Mouse (Mus musculus) limb, embryonic 13.5 days (tissue): ENCODE results near the gene Tigd3. TPM values are rescaled to one million over a fixed set of nuclear protein-coding genes. Genes with fewer than 3 reads are reported as not detected.
A peak's percentile ranks its signal among the peaks of the same experiment; 100 is the strongest.

Experiments
- ATAC-seq: fragments of 200-750 bp; cut with Nextera tagmentation; 2 replicates; pipeline ENCODE4 v1.8.0; 2017; ENCODE audit warnings: low read depth, moderate number of reproducible peaks, moderate TSS enrichment; ENCODE audit not compliant: low FRiP score
- H3K27ac ChIP-seq: fragments of 300-500 bp; sonication (generic); 2 replicates; pipeline ENCODE4 v1.5.1; 2015; ENCODE audit warnings: inconsistent platforms, mild to moderate bottlenecking, moderate library complexity
- H3K27me3 ChIP-seq: fragments of 300-500 bp; sonication (generic); 2 replicates; pipeline ENCODE4 v1.6.1; 2015; ENCODE audit warnings: mild to moderate bottlenecking, inconsistent platforms
- H3K36me3 ChIP-seq: fragments of 300-500 bp; sonication (generic); 2 replicates; pipeline ENCODE4 v1.6.1; 2015; ENCODE audit warnings: inconsistent platforms, mild to moderate bottlenecking, moderate library complexity
- H3K4me1 ChIP-seq: fragments of 300-500 bp; sonication (generic); 2 replicates; pipeline ENCODE4 v1.6.1; 2015; ENCODE audit warnings: inconsistent platforms
- H3K4me2 ChIP-seq: fragments of 300-500 bp; sonication (generic); replicated peaks from 2 replicates; pipeline ENCODE4 v1.6.1; 2015; ENCODE audit warnings: inconsistent platforms, mild to moderate bottlenecking, moderate library complexity
- H3K4me3 ChIP-seq: fragments of 300-500 bp; sonication (generic); 2 replicates; pipeline ENCODE4 v1.5.1; 2015; ENCODE audit warnings: moderate library complexity, mild to moderate bottlenecking, inconsistent platforms
- H3K9ac ChIP-seq: fragments of 300-500 bp; sonication (generic); 2 replicates; pipeline ENCODE4 v1.6.1; 2015; ENCODE audit warnings: mild to moderate bottlenecking, inconsistent platforms
- H3K9me3 ChIP-seq: fragments of 300-500 bp; sonication (generic); 2 replicates; pipeline ENCODE4 v1.6.1; 2016; ENCODE audit warnings: inconsistent platforms
- WGBS: fragments of 180-500 bp; shearing (Covaris S2); methylation state at CpG from one replicate; pipeline ENCODE4 v1.1.7; 2015; 5-methylcytosine and 5-hydroxymethylcytosine counted together
- polyA plus RNA-seq: library from polyadenylated mRNA; unstranded; fragments of >200 nt; fragmentation: Nextera tagmentation; extraction: Ambion mirVana; gene quantifications from 2 replicates; pipeline ENCODE4 v1.2.1, GENCODE M21; 2015

Gene Tigd3
- polyA plus RNA-seq, 1 experiment from 2014 or later, result 5.5 TPM

DNA sequence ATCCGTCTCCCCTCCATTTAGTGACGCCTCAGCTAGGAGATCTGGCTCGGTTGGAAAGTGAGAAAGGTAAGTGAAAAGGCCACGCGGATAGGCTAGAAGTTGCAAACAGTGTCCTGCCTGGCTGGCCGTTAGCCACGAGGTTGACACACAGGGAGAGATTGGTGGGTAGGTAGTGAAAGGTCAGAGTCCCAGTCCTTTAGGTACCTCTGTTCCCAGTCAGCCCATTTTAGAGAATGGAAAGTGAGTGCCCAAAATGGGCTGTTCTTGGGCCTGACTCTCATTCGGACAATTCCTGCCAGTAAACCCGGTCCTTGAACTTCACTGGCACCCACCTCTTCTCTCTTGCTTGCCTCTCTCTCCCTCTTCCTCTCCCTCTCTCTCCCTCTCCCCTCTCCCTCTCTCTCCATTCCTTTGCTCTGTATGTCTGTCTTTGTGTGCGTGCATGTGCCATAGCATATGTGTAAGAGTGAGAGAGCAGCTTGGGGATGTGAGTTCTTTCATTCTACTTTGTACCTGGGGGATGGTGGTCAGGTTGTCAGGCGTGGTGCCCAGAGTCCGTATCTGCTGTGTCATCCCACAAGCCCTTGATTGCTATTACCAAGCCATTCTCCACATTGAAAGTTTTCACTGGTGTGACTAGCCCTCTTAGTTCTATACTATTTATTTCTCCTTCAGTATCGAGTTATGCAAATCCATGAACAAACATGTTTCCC lies 19.2 kb upstream of the Tigd3 start, which contains the start of gene Dpf2:
Dpf2 (minus strand) TSS at position 4 of the 713 bp plus-strand sequence.
- H3K27me3 ChIP-seq, result no peaks in the 10 kb centered on the region
- peaks cover 33% of the 10 kb centered on the region for H3K4me1 ChIP-seq
- WGBS, result 21% methylated on average over 13 of the region's 13 CpGs
- peak within 1 kb of the TSS; percentile 88 for H3K4me2 ChIP-seq
- no peak for ATAC-seq
- H3K4me3 ChIP-seq, result peak within 1 kb of the TSS; percentile 99
- H3K9ac ChIP-seq, result peak within 1 kb of the TSS; percentile 97
- peaks cover 20% of the 10 kb centered on the region for H3K36me3 ChIP-seq
- peak within 1 kb of the TSS; percentile 91 for H3K27ac ChIP-seq
- H3K9me3 ChIP-seq, result no peaks in the 10 kb centered on the region

DNA sequence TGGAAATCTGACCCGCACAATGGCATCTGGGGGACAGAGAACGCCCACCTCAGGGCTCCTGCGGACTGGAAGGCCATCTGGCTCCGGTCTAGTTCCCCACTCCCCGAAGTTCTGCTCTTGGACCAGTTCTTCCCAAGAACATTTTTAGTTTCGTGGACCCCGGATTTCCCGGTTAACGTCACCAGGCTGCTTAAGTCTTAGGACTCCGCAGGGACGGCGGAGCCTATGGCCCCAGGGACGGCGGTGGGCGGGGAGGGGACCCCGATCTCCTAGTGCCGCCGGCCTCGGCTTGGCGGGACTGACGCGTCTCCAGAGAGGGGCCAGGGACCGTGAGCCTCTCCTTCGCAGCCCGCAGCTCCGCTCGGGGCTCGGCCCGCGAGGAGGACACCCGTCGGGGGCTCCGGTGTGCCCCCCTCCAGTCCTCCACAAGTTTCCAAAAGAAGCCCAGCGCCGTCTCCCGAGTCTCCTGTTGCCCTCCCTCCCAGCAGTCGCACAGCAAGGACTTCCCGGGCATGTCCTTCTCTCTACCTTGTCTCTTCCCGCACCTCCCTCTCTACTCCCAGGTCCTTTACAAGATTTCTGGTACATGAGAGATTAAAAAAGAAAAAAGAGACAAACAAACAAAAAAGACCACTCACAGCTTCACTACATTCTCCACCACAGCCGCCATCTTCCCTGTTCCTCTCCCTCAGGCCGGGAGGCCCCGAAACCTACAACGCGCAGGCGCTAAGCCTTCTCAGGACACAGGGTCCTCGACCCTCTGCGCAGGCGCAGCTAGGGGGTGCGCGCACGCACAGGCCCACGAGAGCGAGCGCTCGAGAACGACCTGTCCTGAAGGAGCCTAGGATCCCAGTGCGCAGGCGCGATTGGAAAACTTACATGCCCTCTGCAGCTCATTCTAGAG lies 18.4 kb upstream of the Tigd3 start:
- H3K9ac ChIP-seq, result peak overlapping the region; percentile 97
- peak; percentile 95 for ATAC-seq
- peak overlapping the region; percentile 99 for H3K4me3 ChIP-seq
- H3K4me1 ChIP-seq, result peaks cover 33% of the 10 kb centered on the region
- no peaks in the 10 kb centered on the region for H3K27me3 ChIP-seq
- peaks cover 12% of the 10 kb centered on the region; the same call in 1 of the 2 replicates for H3K36me3 ChIP-seq
- H3K9me3 ChIP-seq, result no peaks in the 10 kb centered on the region
- peak overlapping the region; percentile 88 for H3K4me2 ChIP-seq
- peak overlapping the region; percentile 91 for H3K27ac ChIP-seq
- WGBS, result under 1% methylated on average over 59 of the region's 59 CpGs

DNA sequence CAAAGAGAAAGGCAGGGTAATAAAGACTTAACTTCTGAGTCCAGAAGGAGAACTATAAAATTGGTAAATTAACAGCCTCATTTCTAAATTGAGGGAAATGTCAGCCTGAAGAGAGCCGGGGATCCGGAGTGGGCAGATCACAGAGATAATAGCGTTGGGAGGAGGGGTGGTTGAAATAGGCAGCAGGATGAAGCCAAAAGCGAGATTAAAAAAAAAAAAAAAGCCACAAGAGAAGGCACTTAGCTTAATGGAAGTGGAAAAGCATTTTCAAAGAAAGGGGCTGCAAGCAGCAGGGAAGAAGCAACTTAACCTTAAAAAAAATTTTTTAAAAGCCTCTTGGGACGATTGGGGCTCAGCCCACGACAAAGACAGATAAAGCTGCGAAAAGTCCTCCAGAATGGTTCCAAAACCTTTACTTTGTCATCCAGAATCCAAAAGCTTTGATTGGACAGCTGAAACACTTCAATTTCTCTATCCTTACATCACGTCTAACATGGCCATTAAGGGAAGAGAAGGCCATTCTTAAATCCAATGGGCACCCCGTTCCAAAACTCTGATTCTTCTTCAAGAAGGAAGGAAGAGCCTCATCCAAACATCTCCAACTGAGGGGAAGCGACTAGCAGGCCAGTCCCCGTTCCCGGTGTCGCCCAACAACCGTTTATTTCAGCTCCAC lies 17.6 kb upstream of the Tigd3 start:
- ATAC-seq, result no peak
- WGBS, result 7% methylated on average over 14 of the region's 14 CpGs
- H3K9me3 ChIP-seq, result no peaks in the 10 kb centered on the region
- peak overlapping the region; percentile 91 for H3K27ac ChIP-seq
- H3K36me3 ChIP-seq, result peaks cover 17% of the 10 kb centered on the region
- H3K27me3 ChIP-seq, result no peaks in the 10 kb centered on the region
- H3K9ac ChIP-seq, result peak overlapping the region; percentile 97
- peaks cover 33% of the 10 kb centered on the region for H3K4me1 ChIP-seq
- H3K4me2 ChIP-seq, result peak overlapping the region; percentile 88
- H3K4me3 ChIP-seq, result peak overlapping the region; percentile 99

DNA sequence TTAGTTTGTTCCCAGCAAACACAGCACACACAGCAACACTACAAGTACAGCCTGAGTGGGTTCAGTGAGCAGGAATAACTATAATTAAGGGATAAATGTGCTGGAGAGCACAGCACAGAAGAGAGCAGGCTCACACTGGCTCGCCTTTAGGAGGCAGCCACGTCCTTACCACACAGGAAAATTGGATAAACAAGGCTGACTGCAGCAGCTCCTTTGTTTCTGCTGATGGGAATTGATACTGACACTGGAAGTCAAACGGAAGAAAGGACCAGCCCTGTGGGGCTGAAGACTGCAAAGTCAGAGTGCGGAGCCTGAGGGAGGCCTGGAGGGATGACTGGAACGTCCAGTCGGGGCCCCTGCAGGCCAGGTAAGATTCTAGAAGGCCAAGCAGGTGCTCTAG lies 16.3 kb upstream of the Tigd3 start:
- peak overlapping the region; percentile 88 for H3K4me2 ChIP-seq
- ATAC-seq, result no peak
- H3K36me3 ChIP-seq, result peaks cover 28% of the 10 kb centered on the region
- H3K9ac ChIP-seq, result peak overlapping the region; percentile 53; the same call in 1 of the 2 replicates
- H3K27ac ChIP-seq, result no peak overlapping the region
- no peaks in the 10 kb centered on the region for H3K9me3 ChIP-seq
- WGBS, result 79% methylated on average over 6 of the region's 6 CpGs
- H3K4me3 ChIP-seq, result no peak overlapping the region
- H3K4me1 ChIP-seq, result peaks cover 33% of the 10 kb centered on the region
- H3K27me3 ChIP-seq, result no peaks in the 10 kb centered on the region

DNA sequence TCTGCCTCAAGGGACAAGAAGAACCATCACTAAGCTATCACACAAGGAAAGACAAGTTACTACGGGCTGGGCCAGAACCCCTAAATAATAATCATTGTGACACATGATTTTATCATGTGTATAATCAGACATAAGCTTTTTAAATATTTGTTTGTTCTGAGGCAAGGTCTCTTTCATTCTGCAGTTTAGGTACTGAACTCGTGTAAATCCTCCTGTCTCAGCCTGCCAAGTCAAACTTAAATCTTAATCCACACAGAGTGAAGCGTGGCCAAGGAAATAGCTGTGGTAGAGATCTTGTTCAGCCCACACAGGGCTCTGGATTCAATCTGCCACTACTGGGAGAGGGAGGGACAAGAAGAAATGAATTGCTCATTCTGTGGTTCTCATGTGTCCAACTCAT lies 13.3 kb upstream of the Tigd3 start:
- Histone ChIP-seq H3K4me1 (peaks cover 22% of the 10 kb centered on the region), H3K4me3 (no peak overlapping the region), H3K27me3 (no peaks in the 10 kb centered on the region), H3K36me3 (peaks cover 57% of the 10 kb centered on the region), H3K9me3 (no peaks in the 10 kb centered on the region), H3K4me2 (no peak overlapping the region), H3K27ac (no peak overlapping the region), H3K9ac (no peak overlapping the region)
- no peak for ATAC-seq
- WGBS, result 82% methylated on average over 3 of the region's 3 CpGs

DNA sequence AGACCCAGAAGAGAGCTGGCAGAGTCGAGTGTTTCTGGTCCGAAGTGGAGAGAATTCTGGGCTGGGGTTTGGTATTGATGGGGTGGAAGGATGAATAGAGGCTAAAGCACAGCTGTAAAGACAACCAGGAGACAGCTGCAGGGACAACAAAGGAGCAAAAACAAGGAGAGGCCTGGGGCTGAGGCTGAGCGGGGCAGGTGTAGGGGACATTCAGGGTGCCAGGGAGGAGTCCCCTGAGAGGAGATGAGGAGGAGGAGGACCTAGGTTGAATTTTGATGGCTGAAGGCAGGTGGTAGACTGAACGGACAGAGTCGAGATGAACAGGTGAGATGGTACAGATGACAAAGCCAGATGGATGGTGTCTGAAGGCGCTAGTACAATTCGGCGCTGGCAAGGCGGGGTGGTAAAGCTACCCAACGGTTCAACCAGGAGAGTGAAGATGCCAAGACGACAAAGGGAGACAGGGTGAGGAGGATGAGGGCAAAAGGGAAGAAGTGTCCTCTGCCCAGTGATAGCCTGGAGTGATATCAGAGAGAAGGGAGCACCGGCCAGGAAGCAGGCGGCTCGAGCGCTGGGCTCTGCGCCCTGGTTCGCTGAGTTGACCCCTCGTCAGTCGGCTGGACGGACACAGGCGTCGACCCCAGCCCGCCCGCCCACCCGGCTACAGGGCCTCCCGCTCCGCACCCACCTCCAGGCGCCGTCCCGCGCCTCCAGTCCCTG lies 507 bp downstream of the Tigd3 start:
- H3K4me2 ChIP-seq, result peak overlapping the region; percentile 90
- no peaks in the 10 kb centered on the region for H3K9me3 ChIP-seq
- H3K36me3 ChIP-seq, result peaks cover 38% of the 10 kb centered on the region
- peaks cover 19% of the 10 kb centered on the region for H3K4me1 ChIP-seq
- WGBS, result 13% methylated on average over 27 of the region's 31 CpGs
- H3K9ac ChIP-seq, result peak overlapping the region; percentile 82
- H3K27me3 ChIP-seq, result no peaks in the 10 kb centered on the region
- H3K4me3 ChIP-seq, result peak overlapping the region; percentile 62
- H3K27ac ChIP-seq, result peak overlapping the region; percentile 22; the same call in 1 of the 2 replicates
- ATAC-seq, result peak; percentile 42

DNA sequence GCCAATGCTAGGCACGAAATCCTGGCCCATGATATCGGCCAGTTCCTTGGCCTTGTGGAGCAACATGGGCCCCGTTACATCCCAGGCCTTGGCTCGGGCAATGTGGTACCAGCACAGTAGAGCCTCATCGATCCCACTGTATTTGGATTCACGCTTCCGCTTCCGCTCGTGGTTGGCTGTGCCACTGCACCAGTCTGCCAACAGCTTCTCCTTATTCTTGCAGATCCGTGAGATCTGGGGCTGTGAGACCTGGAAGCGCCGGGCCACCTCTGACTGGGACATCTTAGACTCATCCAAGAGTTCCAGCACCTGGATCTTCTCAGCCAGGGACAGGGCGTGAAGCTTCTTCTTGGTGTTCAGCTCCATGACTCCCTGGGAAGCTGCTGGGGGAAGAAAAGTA lies 1.2 kb downstream of the Tigd3 start:
- no peak for ATAC-seq
- no peak overlapping the region for H3K27ac ChIP-seq
- peaks cover 19% of the 10 kb centered on the region for H3K4me1 ChIP-seq
- peak overlapping the region; percentile 82 for H3K9ac ChIP-seq
- peak overlapping the region; percentile 90 for H3K4me2 ChIP-seq
- 94% methylated on average over 13 of the region's 13 CpGs for WGBS
- H3K4me3 ChIP-seq, result peak overlapping the region; percentile 62
- no peaks in the 10 kb centered on the region for H3K27me3 ChIP-seq
- H3K9me3 ChIP-seq, result no peaks in the 10 kb centered on the region
- H3K36me3 ChIP-seq, result peaks cover 33% of the 10 kb centered on the region

DNA sequence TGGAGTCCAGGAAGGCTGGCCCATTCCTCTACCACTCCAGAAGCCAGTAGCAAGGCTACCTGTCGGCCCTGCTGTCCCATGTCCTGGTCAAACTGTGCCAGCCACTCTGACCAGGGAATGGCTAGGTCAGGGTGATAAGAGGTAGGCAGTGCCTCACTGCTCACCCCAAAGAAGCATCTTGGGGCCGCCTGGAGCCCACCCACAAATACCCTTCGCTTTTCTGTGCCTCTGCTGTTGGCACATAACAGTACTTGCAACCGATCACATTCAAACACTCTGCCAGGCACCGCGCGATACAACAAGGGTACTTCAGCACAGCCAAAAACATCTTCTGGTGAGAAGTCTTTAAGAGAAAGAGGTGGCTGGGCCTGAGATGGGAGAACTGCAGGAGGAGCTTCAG lies 1.7 kb downstream of the Tigd3 start:
- H3K4me3 ChIP-seq, result no peak overlapping the region
- peaks cover 19% of the 10 kb centered on the region for H3K4me1 ChIP-seq
- no peaks in the 10 kb centered on the region for H3K27me3 ChIP-seq
- ATAC-seq, result no peak
- WGBS, result 94% methylated on average over 7 of the region's 7 CpGs
- no peak overlapping the region for H3K9ac ChIP-seq
- no peak overlapping the region for H3K4me2 ChIP-seq
- no peak overlapping the region for H3K27ac ChIP-seq
- H3K36me3 ChIP-seq, result peaks cover 28% of the 10 kb centered on the region
- H3K9me3 ChIP-seq, result no peaks in the 10 kb centered on the region

DNA sequence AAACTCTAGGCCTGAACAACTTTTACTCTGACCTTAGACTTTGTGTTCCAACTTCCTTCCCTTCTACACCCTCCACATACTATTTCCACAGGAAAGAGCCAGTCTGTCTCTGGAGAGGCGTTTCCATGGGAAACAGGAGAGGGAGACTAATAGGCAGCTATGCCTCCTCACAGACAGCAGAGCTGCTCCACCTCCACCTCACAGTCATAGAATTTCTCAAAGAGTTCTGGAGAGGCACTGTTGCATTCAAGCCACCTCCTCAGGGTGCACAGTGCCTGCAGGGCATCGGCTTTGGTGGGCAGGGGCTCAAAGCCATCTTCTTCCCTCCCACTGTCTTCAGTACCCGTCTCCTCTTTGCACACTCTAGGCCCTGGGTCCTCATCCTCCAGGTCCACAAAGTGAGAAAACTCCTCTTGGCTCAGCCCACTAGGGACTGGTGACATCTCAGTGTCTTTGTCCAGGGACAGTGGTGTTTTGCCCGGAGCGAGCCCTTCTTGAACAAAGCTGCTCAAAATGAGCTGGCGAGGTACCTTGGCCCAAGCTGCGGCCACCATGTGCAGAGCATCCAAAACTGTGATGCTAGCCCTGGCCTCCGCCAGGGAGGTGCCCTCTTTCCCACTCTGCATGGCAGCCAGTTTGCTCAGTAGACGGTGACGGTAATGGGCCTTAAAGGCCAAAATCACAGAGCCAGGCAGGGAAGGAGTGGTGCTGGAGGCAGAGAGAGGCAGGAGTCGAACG lies 2.3 kb downstream of the Tigd3 start:
- WGBS, result 89% methylated on average over 12 of the region's 12 CpGs
- H3K9ac ChIP-seq, result no peak overlapping the region
- ATAC-seq, result no peak
- peaks cover 23% of the 10 kb centered on the region for H3K36me3 ChIP-seq
- peak overlapping the region; percentile 7; the same call in 1 of the 2 replicates for H3K4me2 ChIP-seq
- no peaks in the 10 kb centered on the region for H3K9me3 ChIP-seq
- H3K4me1 ChIP-seq, result peaks cover 19% of the 10 kb centered on the region
- H3K27ac ChIP-seq, result no peak overlapping the region
- no peak overlapping the region for H3K4me3 ChIP-seq
- H3K27me3 ChIP-seq, result no peaks in the 10 kb centered on the region

DNA sequence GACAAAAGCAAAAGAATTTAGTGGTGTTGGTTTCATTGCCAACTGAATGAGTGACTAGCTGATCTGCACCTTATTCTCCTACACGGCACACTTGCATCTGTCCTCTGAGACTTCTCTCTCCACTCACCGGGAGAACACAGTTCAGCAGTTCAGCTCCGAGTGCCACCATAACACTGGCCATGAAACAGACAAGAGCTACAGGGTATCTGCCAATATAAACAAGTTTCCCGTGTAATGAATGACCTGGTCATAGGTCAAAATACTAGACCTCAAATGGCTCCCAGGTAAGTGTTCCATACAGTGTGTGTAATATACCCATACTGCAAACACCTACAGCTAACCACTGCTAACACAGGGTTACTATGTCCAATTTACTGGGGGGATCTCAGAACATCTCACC lies 4.7 kb downstream of the Tigd3 start:
- 78% methylated on average over 4 of the region's 4 CpGs for WGBS

More for the DNA sequence above, 4.7 kb downstream of the Tigd3 start:
- Histone ChIP-seq H3K4me1 (peaks cover 13% of the 10 kb centered on the region), H3K4me3 (no peak overlapping the region), H3K36me3 (peaks cover 12% of the 10 kb centered on the region), H3K9me3 (no peaks in the 10 kb centered on the region), H3K27me3 (no peaks in the 10 kb centered on the region), H3K27ac (no peak overlapping the region), H3K9ac (no peak overlapping the region), H3K4me2 (no peak overlapping the region)
- ATAC-seq, result no peak
